Mouse (Mus musculus) lung, postnatal 0 days (tissue): ENCODE results near the gene Cracr2b.
A peak's percentile ranks its signal among the peaks of the same experiment; 100 is the strongest.

ENCODE experiments used
- CTCF ChIP-seq: IDR thresholded peaks from 2 replicates; pipeline ENCODE4 v1.5.1; 2016; ENCODE audit warnings: antibody characterized with exemption, mild to moderate bottlenecking
- EP300 ChIP-seq: IDR thresholded peaks from 2 replicates; pipeline ENCODE4 v1.6.1; 2016; ENCODE audit warnings: antibody characterized with exemption, mild to moderate bottlenecking, control low read depth

- TF ChIP-seq CTCF (peak; percentile 83), EP300 (no peak)
These were observed 23.4 kb upstream of the Cracr2b start, which contains the start of gene Slc25a22 for GRCm38 (mm10) chr7:141437178-141438120.
